Mouse (Mus musculus) limb, embryonic 15.5 days (tissue): ENCODE data around the gene Mzf1. TPM values are rescaled to one million over a fixed set of nuclear protein-coding genes. Genes with fewer than 3 reads are reported as not detected.

ENCODE experiments used
- ATAC-seq: fragments of 200-750 bp; cut with Nextera tagmentation; 2 replicates; pipeline ENCODE4 v1.8.0; 2017; ENCODE audit warnings: low read depth, moderate TSS enrichment; ENCODE audit not compliant: insufficient number of reproducible peaks, low FRiP score, low TSS enrichment
- H3K27ac ChIP-seq: fragments of 300-500 bp; sonication (generic); 2 replicates; pipeline ENCODE4 v1.5.1; 2015; ENCODE audit warnings: moderate library complexity, mild to moderate bottlenecking, inconsistent platforms
- H3K27me3 ChIP-seq: fragments of 300-500 bp; sonication (generic); 2 replicates; pipeline ENCODE4 v1.6.1; 2015; ENCODE audit warnings: inconsistent platforms
- H3K36me3 ChIP-seq: fragments of 300-500 bp; sonication (generic); 2 replicates; pipeline ENCODE4 v1.6.1; 2015; ENCODE audit warnings: inconsistent platforms
- H3K4me1 ChIP-seq: fragments of 300-500 bp; sonication (generic); 2 replicates; pipeline ENCODE4 v1.6.1; 2015; ENCODE audit warnings: inconsistent platforms
- H3K4me2 ChIP-seq: fragments of 300-500 bp; sonication (generic); 2 replicates; pipeline ENCODE4 v1.6.1; 2015; ENCODE audit warnings: mild to moderate bottlenecking, inconsistent platforms
- H3K4me3 ChIP-seq: fragments of 300-500 bp; sonication (generic); 2 replicates; pipeline ENCODE4 v1.5.1; 2015; ENCODE audit warnings: mild to moderate bottlenecking, inconsistent platforms
- H3K9ac ChIP-seq: fragments of 300-500 bp; sonication (generic); 2 replicates; pipeline ENCODE4 v1.6.1; 2015; ENCODE audit warnings: inconsistent platforms
- H3K9me3 ChIP-seq: fragments of 300-500 bp; sonication (generic); 2 replicates; pipeline ENCODE4 v1.6.1; 2016; ENCODE audit warnings: inconsistent platforms
- WGBS: fragments of 180-500 bp; shearing (Covaris S2); methylation state at CpG from one replicate; pipeline ENCODE4 v1.1.7; 2015; 5-methylcytosine and 5-hydroxymethylcytosine counted together
- polyA plus RNA-seq: library from polyadenylated mRNA; unstranded; fragments of >200 nt; fragmentation: Nextera tagmentation; extraction: Ambion mirVana; gene quantifications from 2 replicates; pipeline ENCODE4 v1.2.1, GENCODE M21; 2015

The Mzf1 gene
- polyA plus RNA-seq, 1 experiment from 2014 or later, result 3.7 TPM

- Histone ChIP-seq H3K4me3 (no peak overlapping the region), H3K9me3 (no peaks in the 10 kb centered on the region), H3K36me3 (no peaks in the 10 kb centered on the region), H3K9ac (no peak overlapping the region), H3K4me2 (no peak overlapping the region), H3K4me1 (no peaks in the 10 kb centered on the region), H3K27me3 (no peaks in the 10 kb centered on the region), H3K27ac (no peak overlapping the region)
- ATAC-seq, result no peak
These were observed 58.7 kb downstream of the Mzf1 start for GRCm38 (mm10) chr7:12995862-12996261.

DNA sequence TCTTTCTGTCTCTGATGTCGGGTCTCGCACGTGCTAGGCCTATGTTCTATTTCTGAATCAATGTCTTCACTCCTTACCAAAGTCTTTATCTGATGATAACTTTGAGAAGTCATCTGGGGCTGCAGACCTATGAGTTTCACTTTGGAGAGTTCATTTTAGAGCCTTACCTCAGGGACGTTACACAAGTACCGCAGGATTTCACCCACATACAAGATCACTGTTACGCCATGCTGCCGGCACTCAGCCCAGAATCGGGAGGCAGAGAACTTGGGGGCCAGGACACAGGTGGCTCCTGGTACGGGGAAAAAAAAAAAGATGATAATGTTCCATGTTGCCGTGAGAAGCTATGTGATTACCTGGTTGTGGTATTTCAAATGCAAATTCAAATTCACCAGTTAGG, 61.4 kb downstream of the Mzf1 start:
- Histone ChIP-seq H3K4me2 (no peak overlapping the region), H3K27me3 (no peaks in the 10 kb centered on the region), H3K9me3 (no peaks in the 10 kb centered on the region), H3K9ac (no peak overlapping the region), H3K27ac (no peak overlapping the region), H3K36me3 (no peaks in the 10 kb centered on the region), H3K4me3 (no peak overlapping the region), H3K4me1 (no peaks in the 10 kb centered on the region)
- 85% methylated on average over 10 of the region's 10 CpGs for WGBS
- no peak for ATAC-seq

Other genes with a start within 250 kb of the Mzf1 start
- 11.5 and 14.6 TPM in 2 replicates for gene Zfp329, start 235.9 kb downstream of the Mzf1 start, polyA plus RNA-seq
- gene Zfp110, start 220.0 kb downstream of the Mzf1 start, polyA plus RNA-seq, result 40.7 and 41.2 TPM in 2 replicates
- 4.5 and 4.9 TPM in 2 replicates for gene Zfp128, start 173.6 kb downstream of the Mzf1 start, polyA plus RNA-seq
- gene Zscan22, start 156.9 kb downstream of the Mzf1 start, polyA plus RNA-seq, result 17.3 and 17.7 TPM in 2 replicates
- gene Rps5, start 132.5 kb downstream of the Mzf1 start, polyA plus RNA-seq, result 887 and 1,056 TPM in 2 replicates
- gene Rnf225, start 127.3 kb downstream of the Mzf1 start, polyA plus RNA-seq, result 1.9 and 3.0 TPM in 2 replicates
- gene Zfp324, start 88.9 kb downstream of the Mzf1 start, polyA plus RNA-seq, result 13.3 and 13.5 TPM in 2 replicates
- gene Zfp446, start 76.9 kb downstream of the Mzf1 start, polyA plus RNA-seq, result 7.4 and 7.8 TPM in 2 replicates
- 0.07 and 0.20 TPM in 2 replicates for gene Slc27a5, start 56.6 kb downstream of the Mzf1 start, polyA plus RNA-seq
- 189 and 243 TPM in 2 replicates for gene Trim28, start 55.6 kb downstream of the Mzf1 start, polyA plus RNA-seq
- 23.7 and 25.2 TPM in 2 replicates for gene Zbtb45, start 44.7 kb downstream of the Mzf1 start, polyA plus RNA-seq
- 179 and 185 TPM in 2 replicates for gene Chmp2a, start 20.0 kb downstream of the Mzf1 start, polyA plus RNA-seq
- gene Ube2m, start 16.5 kb downstream of the Mzf1 start, polyA plus RNA-seq, result 102 and 104 TPM in 2 replicates
- gene Vmn1r85, start 40.4 kb upstream of the Mzf1 start, polyA plus RNA-seq, result 0.04 TPM in 1 of 2 replicates, not detected in the other
- gene Vmn1r86, start 65.2 kb upstream of the Mzf1 start, polyA plus RNA-seq, result not detected in 2 replicates
- not detected in 2 replicates for gene Vmn1r87, start 85.4 kb upstream of the Mzf1 start, polyA plus RNA-seq
- not detected in 2 replicates for gene Vmn1r88, start 104.8 kb upstream of the Mzf1 start, polyA plus RNA-seq
- not detected in 2 replicates for gene Vmn1r89, start 158.3 kb upstream of the Mzf1 start, polyA plus RNA-seq
- gene Lig1, start 222.5 kb upstream of the Mzf1 start, polyA plus RNA-seq, result 83.4 and 85.3 TPM in 2 replicates
- 9.3 and 11.0 TPM in 2 replicates for gene Zswim9, start 224.0 kb upstream of the Mzf1 start, polyA plus RNA-seq